Mouse (Mus musculus): Measurements from ENCODE around the gene Slc1a3. TPM values are rescaled to one million over a fixed set of nuclear protein-coding genes. Genes with fewer than 3 reads are reported as not detected.
A peak's percentile ranks its signal among the peaks of the same experiment; 100 is the strongest.

Gene Slc1a3
- polyA plus RNA-seq, 1 experiment from 2014 or later, result 1.5 TPM

DNA sequence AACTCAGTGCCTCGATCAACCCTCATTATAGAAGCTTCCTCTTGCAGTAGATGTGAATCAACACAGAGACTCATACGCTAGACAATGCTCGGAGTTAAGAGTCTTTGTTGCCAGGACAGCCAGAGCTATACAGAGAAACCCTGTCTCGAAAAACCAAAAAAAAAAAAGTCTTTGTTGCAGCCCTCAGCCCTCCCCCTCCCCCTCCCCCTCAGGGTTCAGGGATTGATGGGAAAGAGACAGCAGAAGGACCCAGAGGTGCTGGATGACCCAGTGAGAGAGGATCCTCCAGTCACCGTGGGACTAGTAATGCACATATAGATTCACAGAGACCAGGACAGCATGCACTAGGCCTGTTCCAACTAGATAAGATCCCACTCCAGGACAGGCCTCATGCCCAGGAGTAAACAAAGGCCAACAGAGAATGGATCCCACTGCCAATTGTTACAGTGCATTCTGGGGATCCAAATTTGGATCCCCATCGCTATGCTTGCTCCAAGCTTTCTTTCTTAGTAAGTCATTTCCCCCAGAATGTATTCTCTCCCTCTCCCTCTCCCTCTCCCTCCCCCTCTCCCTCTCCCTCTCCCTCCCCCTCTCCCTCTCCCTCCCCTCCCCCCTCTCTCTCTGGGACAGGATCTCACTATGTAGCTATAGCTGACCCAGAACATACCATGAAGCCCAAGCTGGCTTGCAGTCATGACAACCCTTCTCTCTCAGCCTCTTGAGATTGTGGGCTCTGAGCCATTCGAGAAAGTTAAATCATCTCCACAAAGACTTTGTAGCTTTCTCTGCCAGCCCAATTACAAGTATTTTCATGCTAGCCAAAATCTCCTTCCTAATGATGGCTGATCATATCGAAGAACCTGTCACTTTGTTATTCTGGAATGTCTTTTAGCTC, 52.2 kb downstream of the Slc1a3 start:
- Histone ChIP-seq H3K36me3 (no peaks in the 10 kb centered on the region), H3K4me2 (no peak overlapping the region), H3K27ac (no peak overlapping the region), H3K27me3 (peaks cover 9% of the 10 kb centered on the region), H3K4me1 (replicated peaks) (peaks cover 28% of the 10 kb centered on the region), H3K4me3 (replicated peaks) (no peak overlapping the region), H3K9ac (no peak overlapping the region), H3K9me3 (replicated peaks) (no peaks in the 10 kb centered on the region)
- DNase-seq (peak; percentile 8), ATAC-seq (ENCODE audit: low read depth) (peak; percentile 83)
- 54% methylated on average over 8 of the region's 8 CpGs for WGBS (ENCODE audit: insufficient replicate concordance)

DNA sequence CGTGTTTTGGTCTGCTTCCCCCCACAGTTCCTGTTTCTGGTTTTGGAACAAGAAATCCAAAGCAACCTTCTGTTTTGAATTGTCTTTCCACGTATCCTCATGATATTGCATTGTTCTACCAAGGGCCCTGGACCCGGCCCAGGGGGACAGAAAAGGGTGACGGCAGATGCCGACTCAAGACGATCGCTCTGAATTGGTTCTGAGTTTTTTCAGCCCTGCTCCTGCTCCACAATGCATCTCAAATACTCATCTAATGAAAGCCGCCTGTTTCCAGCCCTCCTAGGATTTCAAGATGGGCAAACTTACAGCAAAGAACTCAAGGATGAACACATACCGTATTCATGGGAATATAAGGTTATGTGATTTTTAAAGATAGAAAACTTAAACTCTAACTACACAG, 55.3 kb downstream of the Slc1a3 start:
- 68% methylated on average over 9 of the region's 9 CpGs for WGBS (ENCODE audit: insufficient replicate concordance)
- no peak for DNase-seq
- ATAC-seq (ENCODE audit: low read depth), result no peak

DNA sequence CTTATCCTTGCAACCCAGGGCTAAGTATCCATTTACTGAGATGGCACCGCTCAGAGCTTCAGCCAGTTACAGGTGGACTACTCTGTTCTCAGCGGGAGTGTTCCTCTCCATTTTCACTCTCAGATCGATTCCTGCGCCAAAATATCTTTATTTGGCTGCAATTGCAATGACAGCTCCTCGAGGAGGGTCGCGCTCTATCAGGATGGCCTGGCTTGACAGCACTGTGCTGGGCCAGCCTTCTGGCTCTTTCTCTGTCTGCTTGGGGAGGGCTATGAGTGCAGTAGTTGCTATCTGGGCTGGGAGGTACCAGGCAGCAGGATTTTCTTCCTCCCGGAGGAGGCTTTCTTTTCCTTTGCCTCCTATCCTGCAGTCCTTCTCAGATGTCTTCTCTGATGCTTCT, 57.9 kb downstream of the Slc1a3 start:
- Histone ChIP-seq H3K36me3 (no peaks in the 10 kb centered on the region), H3K9me3 (replicated peaks) (no peaks in the 10 kb centered on the region), H3K27ac (no peak overlapping the region), H3K27me3 (no peaks in the 10 kb centered on the region), H3K4me3 (replicated peaks) (no peak overlapping the region), H3K4me1 (replicated peaks) (no peaks in the 10 kb centered on the region), H3K4me2 (no peak overlapping the region), H3K9ac (no peak overlapping the region)
- WGBS (ENCODE audit: insufficient replicate concordance), result 82% methylated on average over 8 of the region's 8 CpGs
- ATAC-seq (ENCODE audit: low read depth) (no peak), DNase-seq (no peak)

More for the DNA sequence above, 55.3 kb downstream of the Slc1a3 start:
- peaks cover 9% of the 10 kb centered on the region for H3K4me1 ChIP-seq (replicated peaks)
- H3K4me3 ChIP-seq (replicated peaks), result no peak overlapping the region
- no peak overlapping the region for H3K27ac ChIP-seq
- no peaks in the 10 kb centered on the region for H3K36me3 ChIP-seq
- H3K27me3 ChIP-seq, result peaks cover 4% of the 10 kb centered on the region; the same call in 1 of the 2 replicates
- H3K4me2 ChIP-seq, result no peak overlapping the region
- H3K9me3 ChIP-seq (replicated peaks), result no peaks in the 10 kb centered on the region
- H3K9ac ChIP-seq, result no peak overlapping the region

DNA sequence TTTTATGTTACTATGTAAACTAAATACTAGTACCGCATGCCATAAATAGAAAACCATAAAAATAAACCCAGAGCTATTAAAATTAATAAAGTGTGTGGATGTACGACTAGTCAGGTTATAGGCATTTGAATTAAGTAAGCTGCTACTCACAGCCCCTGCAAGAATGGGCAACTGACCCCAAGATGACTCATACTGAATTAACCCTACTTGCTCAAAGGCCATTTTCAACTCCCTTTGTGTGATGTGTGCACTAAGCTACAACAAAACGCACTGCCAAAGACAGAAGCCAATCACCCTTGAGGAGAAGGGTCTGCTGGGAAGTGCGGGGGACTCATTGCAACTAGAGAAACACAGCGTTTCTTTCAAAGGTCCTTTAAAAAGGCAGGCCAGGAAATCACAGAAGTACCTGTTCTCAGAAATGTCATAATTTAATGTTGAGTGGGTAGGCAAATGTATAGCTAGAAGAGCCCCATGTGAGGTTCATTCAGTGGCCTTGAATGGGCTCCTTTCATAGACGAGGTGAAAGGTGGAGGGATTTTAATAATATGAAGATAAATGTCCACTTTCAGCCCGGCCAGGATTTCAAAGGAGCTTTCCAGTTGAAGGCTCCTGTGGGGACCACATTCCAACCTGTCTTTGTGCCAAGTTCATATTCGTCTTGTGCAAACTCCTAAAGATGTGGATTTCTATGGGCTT, 66.4 kb downstream of the Slc1a3 start:
- no peak overlapping the region for H3K4me2 ChIP-seq
- no peak overlapping the region for H3K9ac ChIP-seq
- no peaks in the 10 kb centered on the region for H3K36me3 ChIP-seq
- WGBS (ENCODE audit: insufficient replicate concordance), result 64% methylated on average over 8 of the region's 8 CpGs
- DNase-seq (no peak), ATAC-seq (ENCODE audit: low read depth) (no peak)
- H3K27me3 ChIP-seq, result no peaks in the 10 kb centered on the region
- H3K27ac ChIP-seq, result no peak overlapping the region
- no peaks in the 10 kb centered on the region for H3K4me1 ChIP-seq (replicated peaks)
- H3K9me3 ChIP-seq (replicated peaks), result no peaks in the 10 kb centered on the region
- H3K4me3 ChIP-seq (replicated peaks), result no peak overlapping the region

DNA sequence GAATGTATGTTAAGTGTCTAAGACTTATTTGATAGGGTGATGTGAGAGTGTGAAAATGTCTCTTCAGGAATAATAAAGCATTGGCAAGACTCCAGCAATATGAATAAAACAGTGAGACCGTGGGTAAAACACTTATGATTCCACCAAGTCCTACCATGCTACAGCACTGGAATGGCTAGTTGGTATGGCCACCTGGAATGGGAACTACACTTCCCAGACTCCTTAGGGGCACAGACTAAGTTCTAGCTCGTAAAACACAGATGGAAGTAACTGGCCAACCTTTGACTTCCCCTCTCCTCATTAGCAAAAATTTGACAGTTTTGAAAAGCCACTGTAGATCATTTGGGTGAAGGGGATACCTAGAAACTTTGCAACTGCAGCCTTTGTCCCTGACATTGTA, 70.7 kb downstream of the Slc1a3 start:
- WGBS (ENCODE audit: insufficient replicate concordance), result 50% methylated on average over 2 of the region's 2 CpGs
- H3K27ac ChIP-seq, result no peak overlapping the region
- H3K4me3 ChIP-seq (replicated peaks), result no peak overlapping the region
- H3K4me1 ChIP-seq (replicated peaks), result no peaks in the 10 kb centered on the region
- no peaks in the 10 kb centered on the region for H3K27me3 ChIP-seq
- H3K9ac ChIP-seq, result no peak overlapping the region
- DNase-seq (no peak), ATAC-seq (ENCODE audit: low read depth) (no peak)
- H3K36me3 ChIP-seq, result no peaks in the 10 kb centered on the region
- H3K9me3 ChIP-seq (replicated peaks), result no peaks in the 10 kb centered on the region
- no peak overlapping the region for H3K4me2 ChIP-seq

DNA sequence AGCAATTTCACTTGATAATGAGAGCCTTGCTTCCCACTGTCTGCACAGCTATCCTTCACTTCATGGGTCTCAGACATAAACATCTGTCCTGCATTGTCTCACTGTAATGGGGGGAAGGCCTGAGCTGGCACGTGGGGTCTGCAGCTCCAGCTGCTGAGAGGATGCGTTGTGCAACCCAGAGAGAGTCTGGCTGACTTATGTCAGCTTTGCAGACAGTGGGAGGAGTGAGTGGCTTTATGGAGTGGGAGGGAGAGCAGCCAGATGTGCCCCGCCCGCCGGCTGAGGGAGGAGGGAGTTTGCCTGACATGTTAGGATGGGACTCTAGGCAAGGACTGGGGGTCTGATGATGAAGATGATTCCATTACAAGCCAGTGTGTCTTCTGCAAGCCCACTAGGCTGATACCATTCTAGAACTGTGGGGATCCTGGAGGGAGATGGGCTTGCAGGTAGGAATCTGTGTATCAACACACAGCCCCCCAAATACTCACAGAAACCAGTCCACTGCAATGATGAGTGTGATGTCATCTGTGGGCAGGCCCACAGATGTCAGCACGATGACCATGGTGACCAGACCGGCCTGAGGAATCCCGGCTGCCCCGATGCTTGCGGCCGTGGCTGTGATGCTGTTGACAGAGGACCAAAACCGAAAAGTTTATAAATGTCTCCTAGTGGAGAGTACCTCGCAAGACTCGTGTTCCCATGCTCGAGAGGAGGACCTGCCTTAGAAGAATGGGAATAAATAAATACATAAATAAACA, 71.8 kb downstream of the Slc1a3 start:
- no peaks in the 10 kb centered on the region for H3K27me3 ChIP-seq
- no peak for DNase-seq
- no peak overlapping the region for H3K4me3 ChIP-seq (replicated peaks)
- H3K9ac ChIP-seq, result no peak overlapping the region
- H3K4me2 ChIP-seq, result no peak overlapping the region
- ATAC-seq (ENCODE audit: low read depth), result no peak
- H3K9me3 ChIP-seq (replicated peaks), result no peaks in the 10 kb centered on the region
- H3K36me3 ChIP-seq, result no peaks in the 10 kb centered on the region
- 69% methylated on average over 15 of the region's 15 CpGs for WGBS (ENCODE audit: insufficient replicate concordance)
- H3K4me1 ChIP-seq (replicated peaks), result no peaks in the 10 kb centered on the region
- no peak overlapping the region for H3K27ac ChIP-seq

DNA sequence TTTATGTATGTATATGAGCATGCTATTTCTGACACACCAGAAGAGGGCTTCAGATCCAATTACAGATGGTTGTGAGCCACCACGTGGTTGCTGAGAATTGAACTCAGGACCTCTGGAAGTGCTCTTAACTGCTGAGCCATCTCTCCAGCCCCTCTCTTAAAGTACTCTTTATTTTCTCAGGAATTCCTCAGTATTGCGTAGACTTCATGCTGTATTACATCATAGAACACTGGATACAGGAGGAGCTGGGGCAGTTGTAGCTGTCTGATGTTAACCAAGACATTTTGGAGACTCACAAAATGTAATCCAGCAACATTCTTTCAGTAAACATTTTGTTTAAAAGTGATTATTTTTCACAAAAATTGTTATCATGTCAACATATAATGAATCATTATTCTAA, 73.3 kb downstream of the Slc1a3 start:
- ATAC-seq (ENCODE audit: low read depth) (no peak), DNase-seq (no peak)
- H3K4me2 ChIP-seq, result no peak overlapping the region
- H3K4me1 ChIP-seq (replicated peaks), result no peaks in the 10 kb centered on the region
- WGBS (ENCODE audit: insufficient replicate concordance), result 60% methylated on average over 2 of the region's 2 CpGs
- H3K4me3 ChIP-seq (replicated peaks), result no peak overlapping the region
- no peaks in the 10 kb centered on the region for H3K27me3 ChIP-seq
- H3K27ac ChIP-seq, result no peak overlapping the region
- no peaks in the 10 kb centered on the region for H3K9me3 ChIP-seq (replicated peaks)
- H3K36me3 ChIP-seq, result no peaks in the 10 kb centered on the region
- no peak overlapping the region for H3K9ac ChIP-seq

DNA sequence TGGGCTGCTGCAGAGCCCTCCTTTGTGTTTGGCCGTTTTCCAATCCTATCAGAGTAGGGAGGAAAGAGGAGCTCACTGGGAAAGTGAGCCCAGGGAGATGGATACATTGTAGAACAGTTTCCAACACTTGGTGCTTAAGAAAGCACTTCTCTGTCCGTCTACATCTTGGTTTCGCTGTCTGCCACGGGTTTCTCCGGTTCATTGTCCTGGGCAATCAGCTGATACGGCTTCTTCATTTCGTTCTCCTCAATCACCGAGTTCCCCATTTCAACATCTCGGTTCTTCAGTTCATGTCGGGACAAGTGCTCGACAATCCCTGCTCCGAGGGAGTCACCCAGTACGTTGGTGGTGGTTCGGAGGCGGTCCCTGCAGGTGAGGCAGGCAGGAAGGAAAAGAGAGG, 74.6 kb downstream of the Slc1a3 start:
- H3K9me3 ChIP-seq (replicated peaks), result no peaks in the 10 kb centered on the region
- no peak overlapping the region for H3K4me3 ChIP-seq (replicated peaks)
- no peak overlapping the region for H3K9ac ChIP-seq
- no peaks in the 10 kb centered on the region for H3K4me1 ChIP-seq (replicated peaks)
- WGBS (ENCODE audit: insufficient replicate concordance), result 73% methylated on average over 15 of the region's 15 CpGs
- H3K27ac ChIP-seq, result no peak overlapping the region
- no peaks in the 10 kb centered on the region for H3K36me3 ChIP-seq
- ATAC-seq (ENCODE audit: low read depth) (no peak), DNase-seq (no peak)
- no peak overlapping the region for H3K4me2 ChIP-seq
- H3K27me3 ChIP-seq, result no peaks in the 10 kb centered on the region; the same call in 1 of the 2 replicates

DNA sequence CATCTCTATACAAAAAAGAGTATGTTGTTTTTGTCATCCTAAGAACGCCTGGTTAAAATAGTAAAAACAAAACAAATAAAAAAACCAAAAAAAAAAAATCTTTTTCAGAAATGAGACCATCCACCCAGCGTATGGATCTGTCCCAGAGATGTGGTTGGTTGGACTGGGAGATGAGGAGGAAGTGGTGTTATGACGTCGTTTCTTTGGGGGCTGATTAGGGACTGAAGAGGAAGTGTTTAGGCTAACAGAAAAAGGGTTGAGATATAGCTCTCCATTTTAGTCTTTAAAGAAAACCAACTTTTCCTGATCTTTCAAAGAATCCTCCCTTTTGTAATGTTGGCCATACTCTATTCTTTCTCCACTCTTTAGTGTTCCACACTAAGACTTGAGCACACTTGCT, 75.8 kb downstream of the Slc1a3 start:
- H3K27me3 ChIP-seq, result peaks cover 11% of the 10 kb centered on the region
- H3K4me3 ChIP-seq (replicated peaks), result no peak overlapping the region
- no peak overlapping the region for H3K27ac ChIP-seq
- H3K4me2 ChIP-seq, result no peak overlapping the region
- ATAC-seq (ENCODE audit: low read depth) (no peak), DNase-seq (no peak)
- H3K36me3 ChIP-seq, result no peaks in the 10 kb centered on the region
- no peaks in the 10 kb centered on the region for H3K4me1 ChIP-seq (replicated peaks)
- H3K9ac ChIP-seq, result no peak overlapping the region
- WGBS (ENCODE audit: insufficient replicate concordance), result 31% methylated on average over 4 of the region's 4 CpGs
- no peaks in the 10 kb centered on the region for H3K9me3 ChIP-seq (replicated peaks)

DNA sequence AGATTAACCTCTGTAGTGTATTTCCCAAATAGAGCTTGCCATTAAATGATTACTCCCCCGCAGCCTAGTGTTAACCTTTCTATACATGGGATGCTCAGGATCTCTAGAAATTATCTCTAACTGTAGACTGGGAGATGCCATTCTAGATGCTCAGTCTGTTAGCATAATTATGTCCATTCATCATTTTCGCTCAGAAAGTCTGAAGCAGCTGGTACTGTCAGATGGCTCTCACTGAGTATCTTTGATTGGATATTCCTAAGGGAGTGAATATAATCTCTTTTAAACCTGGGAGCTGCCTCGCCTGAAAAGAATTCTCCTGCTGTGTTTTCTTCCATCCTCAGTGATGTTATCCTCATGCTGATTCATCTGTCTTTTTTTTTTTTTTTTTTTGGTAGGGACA, 76.2 kb downstream of the Slc1a3 start:
- WGBS (ENCODE audit: insufficient replicate concordance), result 62% methylated on average over 3 of the region's 3 CpGs
- no peaks in the 10 kb centered on the region for H3K4me1 ChIP-seq (replicated peaks)
- no peak for ATAC-seq (ENCODE audit: low read depth)
- no peaks in the 10 kb centered on the region for H3K9me3 ChIP-seq (replicated peaks)
- H3K36me3 ChIP-seq, result no peaks in the 10 kb centered on the region
- H3K4me3 ChIP-seq (replicated peaks), result no peak overlapping the region
- no peak overlapping the region for H3K9ac ChIP-seq
- no peak for DNase-seq
- no peak overlapping the region for H3K27ac ChIP-seq
- no peak overlapping the region for H3K4me2 ChIP-seq
- peaks cover 16% of the 10 kb centered on the region for H3K27me3 ChIP-seq

DNA sequence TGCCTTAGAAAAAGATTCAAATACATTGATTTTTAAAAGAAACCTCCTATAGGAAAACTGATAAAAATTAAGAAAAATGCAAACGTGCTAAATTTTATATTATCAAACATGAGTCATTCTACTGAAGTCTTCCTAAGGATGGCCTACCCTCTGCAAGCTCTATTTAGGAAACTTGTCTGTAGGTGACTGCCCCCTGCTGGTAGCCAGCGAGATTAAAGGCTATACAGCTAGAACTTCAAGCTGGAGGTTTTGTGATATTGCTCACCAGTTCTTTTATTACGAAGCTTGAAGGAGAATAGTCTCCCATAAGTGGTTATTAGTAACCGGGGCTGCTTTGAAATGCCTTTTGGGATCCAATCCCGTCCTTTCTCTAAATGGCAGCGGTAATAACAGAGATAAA, 77.2 kb downstream of the Slc1a3 start:
- Histone ChIP-seq H3K4me1 (replicated peaks) (peaks cover 4% of the 10 kb centered on the region; the same call in 1 of the 2 replicates), H3K4me3 (replicated peaks) (no peak overlapping the region), H3K36me3 (no peaks in the 10 kb centered on the region), H3K9me3 (replicated peaks) (no peaks in the 10 kb centered on the region), H3K27ac (no peak overlapping the region), H3K4me2 (no peak overlapping the region), H3K27me3 (peaks cover 22% of the 10 kb centered on the region), H3K9ac (no peak overlapping the region)
- DNase-seq (peak; percentile 27), ATAC-seq (ENCODE audit: low read depth) (no peak)
- 47% methylated on average over 6 of the region's 6 CpGs for WGBS (ENCODE audit: insufficient replicate concordance)

All from liver, embryonic 13.5 days (tissue).